In the genomic region with DNA sequence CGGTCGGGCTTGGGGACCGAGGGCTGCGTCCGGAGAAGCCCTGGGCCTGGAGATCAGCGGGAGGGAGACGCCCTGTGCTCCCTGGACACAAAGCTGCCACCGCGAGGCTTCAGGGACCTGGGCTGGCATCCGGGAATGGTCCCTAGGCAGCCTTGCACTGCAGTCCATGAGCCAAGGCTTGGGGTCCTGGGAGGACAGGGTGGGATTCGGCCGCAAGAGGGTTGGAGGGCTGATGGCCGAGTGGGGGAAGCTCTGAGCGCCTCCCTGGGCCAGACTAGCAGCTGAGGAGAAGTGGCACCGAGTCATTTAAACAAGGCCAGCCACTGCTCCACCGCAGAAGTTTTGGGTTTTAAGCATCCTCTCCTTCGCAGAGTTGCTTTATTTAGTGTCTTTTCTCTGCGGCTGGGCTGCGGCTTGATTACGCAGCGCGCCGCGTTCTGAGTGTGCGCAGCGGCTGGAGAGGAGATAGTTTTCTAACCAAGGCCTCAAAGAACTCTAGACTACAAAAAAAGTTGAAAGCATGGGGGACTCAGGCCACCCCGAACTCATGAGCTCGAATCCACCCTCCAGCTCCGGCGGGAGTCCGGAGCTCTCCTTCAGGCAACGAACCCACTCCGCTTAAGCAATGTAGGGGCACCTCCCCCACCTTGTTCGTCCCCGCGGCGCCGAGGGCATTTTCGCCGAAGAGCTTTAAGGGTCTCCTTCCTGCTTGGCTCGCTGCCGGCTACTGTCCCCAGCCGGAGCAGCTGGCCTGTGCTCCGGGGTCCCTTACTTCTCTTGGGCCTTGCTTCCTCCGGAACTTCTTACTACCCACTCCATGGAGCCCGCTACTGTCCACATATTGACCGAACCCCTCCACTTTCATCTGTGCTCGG, we compare ENCODE assay signal across 8 mouse cellular contexts.
DNase-seq lines count a peak whose midpoint lies in the region; ATAC-seq and TF ChIP-seq lines count a peak whose summit lies in the region.

No protein-coding gene starts in this region.

- H3K9me3 ChIP-seq in limb, embryonic 10.5 days (replicated peaks), result no peaks in the 10 kb centered on the region
- no peaks in the 10 kb centered on the region for H3K9me3 ChIP-seq in midbrain, embryonic 12.5 days

- no peak for TF ChIP-seq CTCF in cortical plate, adult 2 months (IDR thresholded peaks at IDR 0.05; ENCODE audit: extremely low read depth, insufficient read depth, low read length)
- no peak for TF ChIP-seq CTCF in thymus, adult 2 months (IDR thresholded peaks at IDR 0.05; ENCODE audit: borderline replicate concordance, control insufficient read depth, extremely low read depth, insufficient read depth, low read length, poor library complexity)

- peaks cover 98% of the 10 kb centered on the region for H3K27me3 ChIP-seq in limb, embryonic 10.5 days (ENCODE audit: low read depth, poor library complexity, severe bottlenecking)
- H3K27me3 ChIP-seq in midbrain, embryonic 12.5 days, result peaks cover 84% of the 10 kb centered on the region
- H3K27me3 ChIP-seq in thymus, adult 2 months (ENCODE audit: control insufficient read depth, insufficient read depth, low read length), result no peaks in the 10 kb centered on the region

- H3K27ac ChIP-seq in cortical plate, adult 2 months (ENCODE audit: insufficient read depth, low read length), result 0 out of 2 replicates have a peak overlapping the region, but pooled peaks have one; percentile 37
- H3K27ac ChIP-seq in limb, embryonic 10.5 days, result peak overlapping the region; percentile 83
- H3K27ac ChIP-seq in midbrain, embryonic 12.5 days (replicated peaks), result no peak overlapping the region
- peak overlapping the region; percentile 72 for H3K27ac ChIP-seq in thymus, adult 2 months (ENCODE audit: control insufficient read depth, insufficient read depth, low read length)

- TF ChIP-seq POLR2A in cortical plate, adult 2 months (IDR thresholded peaks at IDR 0.05; ENCODE audit: extremely low read depth, insufficient read depth, low read length), result no peak
- TF ChIP-seq POLR2A in thymus, adult 2 months (IDR thresholded peaks at IDR 0.05; ENCODE audit: control insufficient read depth, extremely low read depth, insufficient read depth, low read length, poor library complexity), result no peak

- ATAC-seq in granulocyte monocyte progenitor cell, adult 5-6 weeks (replicated peaks; ENCODE audit: poor library complexity, severe bottlenecking), result peak; percentile 13
- ATAC-seq in midbrain, embryonic 12.5 days (ENCODE audit: low FRiP score, low read depth), result peak; percentile 47; the same call in 1 of the 2 replicates

- under 1% methylated on average over 48 of the region's 48 CpGs for WGBS in limb, embryonic 10.5 days
- under 1% methylated on average over 48 of the region's 48 CpGs for WGBS in midbrain, embryonic 12.5 days
- 4% methylated on average over 48 of the region's 48 CpGs for WGBS in thymus, adult 2 months

- H3K4me3 ChIP-seq in cortical plate, adult 2 months (ENCODE audit: insufficient read depth, low read length), result peak overlapping the region; percentile 32; the same call in 1 of the 2 replicates
- peak overlapping the region; percentile 69 for H3K4me3 ChIP-seq in limb, embryonic 10.5 days
- peak overlapping the region; percentile 58 for H3K4me3 ChIP-seq in midbrain, embryonic 12.5 days
- H3K4me3 ChIP-seq in thymus, adult 2 months (ENCODE audit: control insufficient read depth, insufficient read depth, low read length), result peak overlapping the region; percentile 65

- H3K36me3 ChIP-seq in limb, embryonic 10.5 days, result no peaks in the 10 kb centered on the region
- no peaks in the 10 kb centered on the region for H3K36me3 ChIP-seq in midbrain, embryonic 12.5 days
- H3K36me3 ChIP-seq in thymus, adult 2 months (ENCODE audit: control insufficient read depth, insufficient read depth, low read length), result no peaks in the 10 kb centered on the region

- peak overlapping the region; percentile 99 for H3K4me2 ChIP-seq in midbrain, embryonic 12.5 days (replicated peaks)

- H3K9ac ChIP-seq in midbrain, embryonic 12.5 days (replicated peaks), result peak overlapping the region; percentile 55

- no peaks in the 10 kb centered on the region for H3K4me1 ChIP-seq in cortical plate, adult 2 months (ENCODE audit: control insufficient read depth, insufficient read depth, low read length)
- H3K4me1 ChIP-seq in limb, embryonic 10.5 days, result peaks cover 52% of the 10 kb centered on the region
- peaks cover 31% of the 10 kb centered on the region for H3K4me1 ChIP-seq in midbrain, embryonic 12.5 days
- peaks cover 31% of the 10 kb centered on the region for H3K4me1 ChIP-seq in thymus, adult 2 months (replicated peaks; ENCODE audit: control insufficient read depth, insufficient read depth, low read length)

- peak; percentile 44 to 59 for DNase-seq in thymus, adult 18-20 months
- no peak for DNase-seq in thymus, postnatal 25 days
- DNase-seq in limb, embryonic 10.5 days (ENCODE audit: low spot score), result peak; percentile 78
- peak; percentile 67 for DNase-seq in thymus, adult 2 months
- DNase-seq in c-Kit-positive CD71-positive TER-119-positive erythroid progenitor cells, embryonic 14.5 days (ENCODE audit: low spot score), result no peak

Comparison
In these comparisons a context has a peak if more than half of its experiments do, and no peak if none do; other contexts are left out.
1. DNase-seq: peak in thymus, adult 18-20 months (2 of 2), limb, embryonic 10.5 days (single experiment) and thymus, adult 2 months (single experiment); none in thymus, postnatal 25 days (single experiment) and c-Kit-positive CD71-positive TER-119-positive erythroid progenitor cells, embryonic 14.5 days (single experiment).
2. Peak in every context shown above with its lines, with median percentiles within 50 percentile points of each other: H3K4me3 ChIP-seq.